Mouse (Mus musculus) A20 (cell line): Measurements from ENCODE around the gene Gm15127.
"Not testable (repeated sequence)": the region's sequence is repeated elsewhere in the genome, so short reads cannot be mapped to it uniquely, and the experiment has no call there.

Source experiments
- DNase-seq: peaks from one replicate; pipeline ENCODE4 v3.0.0-alpha.2; 2011; ENCODE audit warnings: low read depth, low spot score

Gene Gm15127

GRCm38 (mm10) chrX:148663298-148663697 is at the start of gene Gm15127:
Gene Gm15127 (plus strand): TSS chrX:148663598.
- not testable (repeated sequence) for DNase-seq

- DNase-seq, result not testable (repeated sequence)
Observed at GRCm38 (mm10) chrX:148615053-148615452, 48.3 kb upstream of the Gm15127 start, which contains the start of gene Gm8334. Gene Gm8334 (minus strand): TSS chrX:148615153.

DNA sequence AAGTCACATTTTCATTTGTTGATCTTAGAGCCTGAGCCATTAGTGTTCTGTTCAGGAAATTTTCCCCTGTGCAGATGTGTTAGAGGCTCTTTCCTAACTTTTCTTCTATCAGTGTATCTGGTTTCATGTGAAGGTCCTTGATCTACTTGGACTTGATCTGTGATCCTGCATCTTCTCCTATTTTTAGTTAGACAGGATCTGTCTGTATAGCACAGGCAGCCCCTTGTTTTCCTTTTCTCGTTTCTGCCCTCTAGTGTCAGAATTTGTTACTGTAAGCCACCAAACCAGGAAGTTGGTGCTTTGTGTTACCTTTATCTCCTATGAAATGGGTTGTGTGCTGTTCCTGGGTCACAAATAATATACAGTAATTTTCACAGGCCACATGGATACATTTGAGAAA is 12.9 kb downstream of the Gm15127 start:
- DNase-seq, result not testable (repeated sequence)
